Mouse (Mus musculus) layer of hippocampus, adult 18-20 months (tissue): Measurements from ENCODE around the gene Kif20b. TPM values are rescaled to one million over a fixed set of nuclear protein-coding genes. Genes with fewer than 3 reads are reported as not detected.

Experiments used
- DNase-seq, 2 experiments: peaks; one replicate each; pipeline ENCODE4 v3.0.0; 2022; ENCODE audit warnings: low spot score in 2 of 2
- long read RNA-seq: library from polyadenylated mRNA; stranded (forward); transcript quantifications from one replicate; pipeline ENCODE4 v2.0.0, GENCODE M21; 2021
- total RNA-seq, 2 experiments: library from RNA; stranded (reverse); gene quantifications; 2 replicates each; pipeline ENCODE4 v1.2.3; 2021

Kif20b gene
- 1 to 10 TPM in 1 of 2 experiments, under 1 TPM in 1; 0.59 to 1.3 TPM for total RNA-seq
- long read RNA-seq, result 0 reads

- peak; percentile 75 to 86 for DNase-seq
Observed at GRCm38 (mm10) chr19:34921652-34922602, at the start of gene Kif20b. Gene Kif20b (plus strand): TSS chr19:34922361.

DNA sequence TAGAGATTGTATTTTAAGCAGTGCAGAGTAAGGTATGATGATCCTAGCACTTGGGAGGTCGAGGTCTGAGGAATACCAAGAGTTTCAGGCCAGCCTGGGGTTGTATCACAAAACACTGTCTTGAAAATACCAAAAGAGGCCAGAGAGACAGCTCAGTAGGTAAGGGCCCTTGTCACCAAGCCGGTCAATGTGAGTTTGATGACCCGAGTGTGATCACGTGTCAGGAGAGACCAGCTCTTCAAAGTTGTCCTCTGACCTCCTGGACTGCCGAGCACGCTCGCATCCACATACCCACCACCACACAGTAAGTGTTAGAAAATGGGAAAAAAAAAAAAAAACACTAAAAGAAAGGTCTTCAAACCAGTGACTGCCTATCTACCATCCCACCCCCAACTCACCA lies 45.5 kb upstream of the Kif20b start:
- no peak for DNase-seq

DNA sequence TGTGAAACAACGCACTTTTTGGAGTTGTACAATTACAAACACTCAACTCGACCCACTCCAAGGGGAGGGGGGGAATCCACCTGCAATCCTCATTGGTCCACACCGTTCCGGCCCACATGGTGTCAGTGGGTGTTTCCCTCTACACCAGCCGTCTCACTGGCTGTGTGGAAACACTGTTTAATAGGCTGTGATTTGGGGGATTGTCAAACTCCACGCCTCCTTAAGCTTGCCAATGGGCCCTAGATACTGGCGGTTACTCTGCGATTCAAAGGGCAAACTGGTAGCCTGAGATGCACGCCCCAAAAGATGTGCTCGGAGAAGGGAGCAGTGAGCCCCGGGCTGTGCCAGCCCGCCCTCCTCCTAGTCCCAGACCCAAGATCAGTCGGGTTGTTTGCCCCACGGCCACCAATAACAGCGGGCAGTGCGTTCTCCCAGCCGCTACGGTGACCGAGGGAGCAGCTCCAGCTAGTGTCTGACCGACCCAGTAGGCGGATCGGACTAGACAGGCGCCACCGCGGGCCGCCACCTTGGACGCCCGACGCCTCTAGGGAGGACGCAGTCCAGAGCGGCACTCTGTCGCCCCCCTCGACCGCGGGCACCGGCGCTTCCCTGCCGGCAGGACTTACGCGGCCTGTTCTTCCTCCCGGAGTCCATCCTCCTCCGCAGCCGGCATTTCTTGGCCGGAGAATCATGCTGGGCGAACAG lies 44.1 kb upstream of the Kif20b start:
- peak; percentile 86 to 94 for DNase-seq

DNA sequence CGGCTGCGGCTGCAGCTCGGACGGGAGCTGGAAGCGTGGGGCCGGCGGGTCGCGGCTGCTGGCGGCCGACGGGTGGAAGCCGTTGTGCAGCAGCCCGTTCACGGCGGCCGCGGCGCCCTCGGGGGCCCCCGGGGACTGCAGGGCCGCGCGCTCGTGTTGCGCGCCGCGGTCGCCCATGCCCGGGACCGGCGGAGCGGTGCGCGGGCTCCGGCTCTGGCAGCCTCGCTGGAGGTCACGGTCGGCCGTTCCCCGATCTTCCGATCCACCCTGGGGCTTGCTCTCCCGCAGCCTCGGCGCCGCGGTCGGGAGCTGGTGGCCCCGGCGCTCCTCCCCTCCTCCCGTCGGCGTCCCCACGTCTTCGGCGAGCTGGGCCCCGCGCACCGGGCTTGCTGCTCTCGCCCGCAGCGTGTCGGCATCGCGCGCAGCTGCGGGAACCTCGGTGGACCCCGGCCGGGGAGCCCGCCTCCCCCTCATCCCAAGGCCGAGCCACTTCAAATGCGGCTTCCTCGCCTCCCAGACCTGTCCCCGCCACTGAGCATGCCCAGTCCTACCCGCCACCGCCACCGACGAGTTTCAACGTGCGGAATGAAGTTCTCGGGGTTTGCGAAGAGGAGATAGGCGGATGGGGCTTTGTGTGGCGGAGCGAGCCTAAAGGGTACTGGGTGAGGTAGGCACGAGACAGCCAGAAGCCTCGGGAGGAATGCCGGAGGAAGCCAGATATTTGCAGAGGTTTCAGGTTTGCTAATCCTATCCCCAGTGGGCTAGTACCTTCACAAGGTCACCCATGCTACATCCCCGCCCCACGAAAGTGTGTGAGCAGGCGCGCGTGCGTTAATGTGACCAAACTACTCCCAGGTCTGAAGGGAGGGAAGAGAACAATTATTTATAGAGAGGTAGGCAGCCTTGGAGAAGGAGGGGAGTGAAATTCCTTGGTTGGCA lies 43.3 kb upstream of the Kif20b start, which contains the start of gene Pank1:
TSS of gene Pank1 (minus strand) at position 853 of the 939 bp plus-strand sequence.
- peak; percentile 79 to 82 for DNase-seq

- DNase-seq, result no peak
Observed at GRCm38 (mm10) chr19:34879624-34880023, 42.5 kb upstream of the Kif20b start.

GRCm38 (mm10) chr19:34881160-34881559 lies 41.0 kb upstream of the Kif20b start:
- DNase-seq, result no peak

- no peak for DNase-seq
Observed at GRCm38 (mm10) chr19:34882443-34882842, 39.7 kb upstream of the Kif20b start.

- no peak for DNase-seq
Observed at GRCm38 (mm10) chr19:34883526-34884224, 38.5 kb upstream of the Kif20b start.

GRCm38 (mm10) chr19:34886324-34886723 lies 35.8 kb upstream of the Kif20b start:
- no peak for DNase-seq

DNA sequence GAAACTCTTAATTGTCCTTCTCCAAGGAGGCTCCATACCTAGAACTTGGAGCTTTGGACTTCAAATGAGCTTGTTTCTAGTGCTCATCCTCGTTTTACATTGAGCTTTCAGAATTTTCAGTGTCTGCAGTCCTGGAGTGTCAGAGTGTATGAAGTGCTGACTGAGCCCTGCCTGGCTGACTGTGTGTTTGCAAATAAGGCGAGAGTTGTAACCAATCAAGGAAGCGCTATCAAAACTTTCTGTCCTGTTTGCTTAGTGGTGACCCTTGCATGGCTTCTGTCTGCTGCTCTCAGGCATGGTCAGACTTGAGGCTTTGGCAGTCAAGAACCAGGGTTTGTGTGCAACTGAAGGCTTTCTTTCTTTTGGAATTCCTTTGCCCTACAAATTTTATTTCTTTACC lies 31.2 kb upstream of the Kif20b start:
- no peak for DNase-seq

DNA sequence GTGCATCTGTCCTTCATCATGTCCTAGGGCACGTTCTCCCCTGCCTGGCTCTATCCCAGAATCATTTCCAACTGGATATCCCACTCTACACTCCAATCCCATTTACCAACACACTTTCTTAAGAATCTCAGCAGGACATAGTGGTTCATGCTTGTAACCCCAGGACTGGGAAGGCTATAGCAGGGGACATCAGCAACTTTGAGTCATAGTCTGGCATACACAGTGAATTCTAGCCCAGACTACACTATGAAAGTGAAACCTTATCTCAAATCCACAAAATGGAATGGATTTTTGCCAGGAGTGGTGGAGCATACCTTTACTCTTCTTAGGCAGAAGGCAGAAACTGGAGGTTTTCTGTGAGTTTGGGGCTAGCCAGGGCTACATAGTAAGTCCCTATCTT lies 30.6 kb upstream of the Kif20b start:
- no peak for DNase-seq

GRCm38 (mm10) chr19:34895082-34895481 lies 27.1 kb upstream of the Kif20b start:
- no peak for DNase-seq

DNA sequence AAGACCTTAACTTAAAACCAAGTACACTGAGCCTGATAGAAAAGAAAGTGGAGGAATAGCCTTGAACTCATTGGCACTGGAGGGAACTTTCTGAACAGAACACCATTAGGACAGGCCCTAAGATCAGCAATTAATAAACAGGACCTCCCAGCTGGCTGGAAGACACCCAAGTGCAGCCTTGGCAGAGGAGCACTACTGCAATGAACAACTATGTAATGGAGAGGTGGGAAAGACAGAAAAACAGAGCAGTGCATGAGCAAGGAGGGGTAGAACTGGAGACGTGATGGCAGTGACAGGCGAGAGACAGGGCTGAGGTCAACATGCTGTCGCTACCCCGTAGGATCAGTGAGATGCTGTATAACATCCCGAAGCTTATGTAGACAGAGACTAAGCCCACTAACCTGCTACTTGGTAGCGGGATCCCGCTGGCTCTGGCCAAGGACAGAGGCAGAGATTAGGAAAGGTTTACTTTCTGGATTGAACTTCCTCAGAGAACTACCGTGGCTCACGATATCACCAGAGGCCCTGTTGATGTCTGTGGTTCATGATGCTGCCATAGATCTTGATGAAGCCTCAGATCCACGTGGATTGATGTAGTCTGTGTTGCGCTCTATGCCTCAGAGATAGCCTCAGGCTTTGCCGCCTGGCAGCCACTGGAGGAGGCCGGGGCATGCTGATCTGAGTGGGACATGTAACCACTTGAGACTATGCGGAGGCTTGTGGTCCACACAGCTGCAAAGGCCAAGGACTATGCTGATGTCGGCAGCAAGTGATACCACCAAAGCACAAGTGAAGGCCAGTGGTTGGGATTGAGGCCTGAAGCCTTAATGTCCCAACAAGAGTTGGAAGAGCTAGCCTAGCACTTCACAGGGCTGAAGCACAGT lies 24.8 kb upstream of the Kif20b start:
- DNase-seq, result no peak

GRCm38 (mm10) chr19:34898941-34899340 lies 23.2 kb upstream of the Kif20b start:
- DNase-seq, result no peak

- DNase-seq, result no peak
Observed at GRCm38 (mm10) chr19:34901266-34901665, 20.9 kb upstream of the Kif20b start.

DNA sequence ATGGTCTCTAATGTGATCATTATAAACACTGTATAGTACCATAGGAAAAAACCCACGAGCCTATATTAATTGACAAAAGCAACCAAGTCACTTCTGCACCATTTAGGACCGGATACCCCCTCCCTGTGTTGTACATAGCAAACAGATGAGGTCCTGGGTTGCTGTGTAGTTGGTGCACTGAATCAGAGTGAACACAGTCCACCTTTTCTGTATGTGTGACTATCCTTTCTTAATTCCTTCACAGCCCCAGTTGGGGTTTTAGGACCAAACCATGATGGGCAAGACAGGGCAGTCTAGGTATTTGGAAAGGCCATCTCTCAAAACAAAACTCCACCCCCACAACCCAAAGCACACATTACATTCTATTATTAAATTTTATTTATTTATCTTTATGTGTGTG lies 20.4 kb upstream of the Kif20b start:
- DNase-seq, result no peak

GRCm38 (mm10) chr19:34904032-34904431 lies 18.1 kb upstream of the Kif20b start:
- no peak for DNase-seq

GRCm38 (mm10) chr19:34905424-34905823 lies 16.7 kb upstream of the Kif20b start:
- no peak for DNase-seq

DNA sequence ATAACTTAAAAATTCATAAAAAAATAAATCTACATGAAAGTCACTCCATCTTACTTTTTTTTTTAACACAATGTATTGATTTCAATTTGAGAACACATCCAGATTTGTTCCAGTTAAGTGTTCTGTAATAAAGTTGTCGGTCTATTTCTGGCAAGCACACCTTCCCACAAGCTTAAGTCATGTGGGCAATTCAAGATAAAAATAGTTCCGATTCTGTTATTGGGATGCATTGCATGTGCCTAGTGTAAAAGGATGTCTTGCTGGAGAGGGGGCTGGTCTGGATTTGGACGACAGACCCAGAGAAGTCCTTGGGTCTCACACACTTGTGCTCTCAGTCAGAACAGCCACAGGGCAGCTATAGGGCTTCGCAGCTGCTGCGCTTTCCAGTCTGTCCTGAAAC lies 15.4 kb upstream of the Kif20b start:
- DNase-seq, result no peak
